Mouse (Mus musculus) erythroblast, embryonic 14.5 days (primary cell): ENCODE data around the gene Lnx1. TPM values are rescaled to one million over a fixed set of nuclear protein-coding genes. Genes with fewer than 3 reads are reported as not detected.

ENCODE experiments used
- H3K27me3 ChIP-seq: 2 replicates; pipeline ENCODE4 v1.6.1; 2012; ENCODE audit warnings: inconsistent platforms; ENCODE audit not compliant: control insufficient read depth
- H3K36me3 ChIP-seq: 2 replicates; pipeline ENCODE4 v1.6.1; 2012; ENCODE audit warnings: mild to moderate bottlenecking, inconsistent platforms; ENCODE audit not compliant: control insufficient read depth
- H3K4me1 ChIP-seq: 2 replicates; pipeline ENCODE4 v1.6.1; 2012; ENCODE audit warnings: inconsistent platforms; ENCODE audit not compliant: control insufficient read depth
- H3K4me3 ChIP-seq: replicated peaks from 2 replicates; pipeline ENCODE3; 2012; ENCODE audit warnings: moderate library complexity, mild to moderate bottlenecking, inconsistent platforms
- H3K9me3 ChIP-seq: 2 replicates; pipeline ENCODE4 v1.6.1; 2012; ENCODE audit warnings: low read length, inconsistent platforms, mixed read lengths; ENCODE audit not compliant: control insufficient read depth
- GATA1 ChIP-seq: IDR thresholded peaks from 2 replicates; pipeline ENCODE4 v1.6.1; 2012; ENCODE audit warnings: low read length, inconsistent platforms, mixed read lengths
- TAL1 ChIP-seq: IDR thresholded peaks from 3 replicates; pipeline ENCODE4 v1.6.1; 2012; ENCODE audit warnings: low read length, inconsistent platforms, mixed read lengths
- polyA plus RNA-seq: library from polyadenylated mRNA; stranded (reverse); fragments of >175 nt; gene quantifications from 2 replicates; pipeline ENCODE4 v1.2.3, GENCODE M21; 2012

Gene Lnx1
- polyA plus RNA-seq, 1 experiment: not detected

GRCm38 (mm10) chr5:74603306-74603705 is 99.4 kb downstream of the Lnx1 start:
- no peak overlapping the region for H3K4me3 ChIP-seq
- H3K36me3 ChIP-seq: peaks cover 13% of the 10 kb centered on the region
- H3K9me3 ChIP-seq: no peaks in the 10 kb centered on the region
- H3K27me3 ChIP-seq: no peaks in the 10 kb centered on the region
- H3K4me1 ChIP-seq: no peaks in the 10 kb centered on the region
- no peak for TF ChIP-seq GATA1
- no peak for TF ChIP-seq TAL1

DNA sequence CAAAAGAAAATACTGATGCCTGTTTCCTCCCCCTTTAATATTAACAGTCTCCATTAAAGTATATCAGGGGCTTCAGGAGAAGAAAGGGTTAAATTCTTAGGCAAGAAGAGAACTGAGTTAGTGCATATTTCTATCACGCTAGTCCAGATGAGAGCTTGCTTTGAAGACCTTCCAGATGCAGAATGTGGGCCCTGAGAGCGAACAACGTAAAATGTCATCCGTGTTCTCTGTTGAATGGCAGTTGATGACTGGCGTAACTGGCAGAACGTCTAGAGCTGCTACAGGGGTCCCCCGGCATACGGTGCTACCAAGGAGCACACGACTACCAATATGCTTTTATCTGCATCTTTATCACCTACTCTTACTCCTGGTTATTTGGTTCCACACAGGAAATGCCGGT is 100.3 kb downstream of the Lnx1 start:
- TF ChIP-seq GATA1: no peak
- TF ChIP-seq TAL1: no peak
- Histone ChIP-seq H3K9me3 (no peaks in the 10 kb centered on the region), H3K4me1 (no peaks in the 10 kb centered on the region), H3K4me3 (no peak overlapping the region), H3K27me3 (no peaks in the 10 kb centered on the region), H3K36me3 (peaks cover 22% of the 10 kb centered on the region)

- H3K36me3 ChIP-seq: peaks cover 26% of the 10 kb centered on the region
Measured at GRCm38 (mm10) chr5:74601965-74602364, 100.7 kb downstream of the Lnx1 start.

DNA sequence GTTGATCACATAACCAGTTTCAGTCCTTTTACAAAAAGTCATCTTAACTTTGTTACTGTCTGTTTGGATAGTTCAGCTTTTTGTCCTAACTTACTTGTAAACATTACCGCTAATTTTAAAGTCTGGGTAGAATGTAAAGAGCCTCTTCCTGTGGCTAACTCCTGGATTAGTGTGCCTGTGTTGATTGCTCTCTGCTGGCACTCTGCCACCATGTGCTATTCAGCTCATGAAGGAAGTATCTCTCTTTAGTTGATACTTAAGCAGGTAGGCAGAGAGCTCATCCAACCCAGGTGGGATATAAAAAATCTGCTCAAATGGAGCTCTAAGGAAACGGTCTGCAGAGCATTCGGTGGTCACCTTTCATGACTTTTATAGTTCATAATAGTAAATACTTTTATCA is 101.5 kb downstream of the Lnx1 start:
- TF ChIP-seq GATA1: no peak
- TF ChIP-seq TAL1: no peak
- Histone ChIP-seq H3K4me1 (no peaks in the 10 kb centered on the region), H3K4me3 (no peak overlapping the region), H3K36me3 (peaks cover 32% of the 10 kb centered on the region), H3K9me3 (no peaks in the 10 kb centered on the region), H3K27me3 (no peaks in the 10 kb centered on the region)

More at GRCm38 (mm10) chr5:74601965-74602364, 100.7 kb downstream of the Lnx1 start:
- H3K27me3 ChIP-seq: no peaks in the 10 kb centered on the region
- H3K4me1 ChIP-seq: no peaks in the 10 kb centered on the region
- no peak for TF ChIP-seq GATA1
- no peak overlapping the region for H3K4me3 ChIP-seq
- H3K9me3 ChIP-seq: no peaks in the 10 kb centered on the region

DNA sequence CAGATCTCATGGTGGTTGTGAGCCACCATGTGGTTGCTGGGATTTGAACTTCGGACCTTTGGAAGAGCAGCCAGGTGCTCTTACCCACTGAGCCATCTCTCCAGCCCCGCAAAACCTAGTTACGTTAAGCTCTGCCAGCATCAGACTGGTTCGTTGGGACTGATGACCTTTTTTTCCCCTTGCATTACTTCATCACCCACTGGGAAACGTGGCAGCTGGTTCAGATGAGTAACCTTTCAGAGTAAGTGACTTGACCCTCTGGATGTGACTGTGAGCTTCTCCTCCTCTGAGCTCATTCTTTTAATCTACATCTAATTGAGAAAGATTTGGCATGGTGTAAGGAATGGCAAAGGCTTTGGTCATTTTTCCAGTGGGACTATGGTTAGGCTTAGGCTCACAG is 102.7 kb downstream of the Lnx1 start:
- H3K36me3 ChIP-seq: peaks cover 42% of the 10 kb centered on the region
- no peaks in the 10 kb centered on the region for H3K9me3 ChIP-seq
- TF ChIP-seq TAL1 (no peak), GATA1 (no peak)
- no peak overlapping the region for H3K4me3 ChIP-seq
- H3K27me3 ChIP-seq: no peaks in the 10 kb centered on the region
- no peaks in the 10 kb centered on the region for H3K4me1 ChIP-seq

DNA sequence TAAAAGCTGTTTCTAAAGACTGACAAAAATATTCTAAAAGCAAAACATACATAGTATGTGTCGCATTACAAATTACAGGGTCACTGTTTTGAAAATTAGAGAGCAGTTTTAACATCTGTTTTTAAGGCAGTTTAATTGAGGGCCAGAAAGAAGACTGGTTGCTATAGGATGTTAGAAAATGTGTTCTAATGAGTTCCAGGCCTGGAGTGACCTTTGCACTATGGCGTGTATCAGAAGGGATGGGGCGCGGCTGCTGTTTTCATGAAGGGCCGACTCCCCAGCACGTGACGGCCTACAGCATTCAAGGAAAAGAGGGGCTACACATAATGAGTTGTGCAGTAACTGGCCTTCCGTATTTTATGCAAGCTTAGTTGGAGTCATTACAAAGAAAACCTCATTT is 109.6 kb downstream of the Lnx1 start:
- Histone ChIP-seq H3K36me3 (peaks cover 94% of the 10 kb centered on the region), H3K4me3 (no peak overlapping the region), H3K9me3 (no peaks in the 10 kb centered on the region), H3K4me1 (no peaks in the 10 kb centered on the region), H3K27me3 (no peaks in the 10 kb centered on the region)
- TF ChIP-seq TAL1: no peak
- no peak for TF ChIP-seq GATA1

DNA sequence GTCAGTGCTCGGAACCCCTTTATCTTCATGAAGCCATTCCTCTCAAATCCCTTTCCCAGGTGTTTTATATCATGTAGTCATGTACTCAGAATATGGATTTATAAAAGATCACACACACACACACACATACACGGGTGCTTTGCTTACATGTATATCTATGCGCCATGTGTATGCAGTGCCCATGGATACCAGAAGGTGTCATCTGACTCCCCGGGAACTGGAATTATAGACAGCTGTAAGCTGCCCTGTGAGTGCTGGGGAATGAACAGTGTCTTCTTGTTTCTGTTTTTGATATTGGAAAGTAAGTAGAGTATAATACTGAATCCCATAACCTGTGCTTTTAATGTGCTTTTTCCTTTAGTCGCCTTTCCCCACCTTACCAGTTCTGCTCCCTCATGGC is 111.3 kb downstream of the Lnx1 start:
- no peaks in the 10 kb centered on the region for H3K4me1 ChIP-seq
- H3K27me3 ChIP-seq: no peaks in the 10 kb centered on the region
- TF ChIP-seq GATA1 (no peak), TAL1 (no peak)
- H3K9me3 ChIP-seq: no peaks in the 10 kb centered on the region
- peaks cover 94% of the 10 kb centered on the region for H3K36me3 ChIP-seq
- H3K4me3 ChIP-seq: no peak overlapping the region

DNA sequence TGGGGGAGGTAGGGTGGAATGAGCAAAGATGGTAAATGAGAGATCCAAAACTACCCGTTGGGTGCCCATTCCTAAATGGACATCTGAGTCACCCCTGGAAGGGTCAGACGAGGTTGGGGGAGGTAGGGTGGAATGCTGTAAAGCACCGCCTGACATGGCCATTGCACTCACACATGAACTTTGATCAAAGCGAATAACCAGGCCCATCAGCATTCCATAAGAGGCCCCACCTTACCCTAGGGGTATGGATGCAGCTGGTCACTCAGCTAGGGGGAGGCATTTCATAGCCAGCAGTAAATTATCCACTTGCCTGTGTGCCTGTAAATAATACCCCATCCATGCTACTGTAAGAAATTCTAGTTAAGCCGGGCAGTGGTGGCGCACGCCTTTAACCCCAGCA is 113.6 kb downstream of the Lnx1 start:
- TF ChIP-seq GATA1 (no peak), TAL1 (no peak)

DNA sequence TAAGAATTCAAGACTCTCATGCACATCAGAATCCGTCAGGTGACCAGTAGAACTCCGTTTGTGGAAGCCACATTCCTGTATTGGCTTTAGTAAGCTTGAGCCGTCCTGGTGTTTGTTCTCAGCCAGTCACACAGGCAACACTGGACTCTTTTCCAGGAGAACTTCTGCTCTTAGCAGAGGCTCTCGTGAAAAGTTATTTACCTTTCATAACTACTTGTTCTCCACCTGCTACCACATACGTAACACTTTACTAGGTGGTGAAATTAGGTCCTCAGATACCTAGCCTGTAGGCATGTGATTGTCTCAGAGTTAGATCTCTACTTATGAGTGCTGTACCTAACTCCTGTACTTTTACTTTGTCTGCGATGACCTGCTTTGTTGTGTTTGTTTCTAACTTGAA is 130.9 kb downstream of the Lnx1 start:
- Histone ChIP-seq H3K4me3 (no peak overlapping the region), H3K9me3 (no peaks in the 10 kb centered on the region), H3K27me3 (no peaks in the 10 kb centered on the region), H3K36me3 (peaks cover 69% of the 10 kb centered on the region), H3K4me1 (no peaks in the 10 kb centered on the region)
- TF ChIP-seq GATA1: no peak

More for the DNA sequence above, 113.6 kb downstream of the Lnx1 start:
- Histone ChIP-seq H3K36me3 (peaks cover 93% of the 10 kb centered on the region), H3K4me3 (no peak overlapping the region), H3K27me3 (no peaks in the 10 kb centered on the region), H3K9me3 (no peaks in the 10 kb centered on the region), H3K4me1 (no peaks in the 10 kb centered on the region)

- H3K36me3 ChIP-seq: peaks cover 85% of the 10 kb centered on the region
- H3K27me3 ChIP-seq: no peaks in the 10 kb centered on the region
- TF ChIP-seq GATA1: no peak
- TF ChIP-seq TAL1: no peak
- no peaks in the 10 kb centered on the region for H3K4me1 ChIP-seq
- no peak overlapping the region for H3K4me3 ChIP-seq
- H3K9me3 ChIP-seq: no peaks in the 10 kb centered on the region
Measured at GRCm38 (mm10) chr5:74561151-74561550, 141.6 kb downstream of the Lnx1 start.

DNA sequence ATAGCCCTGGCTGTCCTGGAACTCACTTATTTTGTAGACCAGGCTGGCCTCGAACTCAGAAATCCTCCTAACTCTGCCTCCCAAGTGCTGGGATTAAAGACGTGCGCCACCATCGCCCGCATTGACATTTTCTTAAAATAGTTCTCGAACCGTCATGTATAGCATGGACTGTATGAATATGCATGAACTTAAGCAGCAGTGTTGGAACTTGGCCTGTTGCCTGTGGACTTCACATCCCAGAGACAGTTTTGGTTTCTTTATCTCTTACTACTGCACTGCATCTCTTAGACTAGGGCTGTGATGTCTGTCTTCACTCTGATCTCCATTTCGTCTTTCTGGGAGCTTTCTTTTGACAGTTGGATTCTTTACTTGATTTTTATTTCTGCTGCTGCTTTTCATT is 153.1 kb downstream of the Lnx1 start:
- H3K36me3 ChIP-seq: peaks cover 88% of the 10 kb centered on the region
- no peak for TF ChIP-seq TAL1
- no peak for TF ChIP-seq GATA1
- H3K27me3 ChIP-seq: no peaks in the 10 kb centered on the region
- no peaks in the 10 kb centered on the region for H3K4me1 ChIP-seq
- no peaks in the 10 kb centered on the region for H3K9me3 ChIP-seq
- H3K4me3 ChIP-seq: no peak overlapping the region
